Mouse (Mus musculus) olfactory bulb, adult 2 months (tissue): ENCODE data around the gene Tmem117.

Experiments used
- CTCF ChIP-seq: fragments of 200-500 bp; IDR thresholded peaks from 2 replicates; pipeline ENCODE4 v1.5.1; 2012; ENCODE audit warnings: low read depth, mild to moderate bottlenecking, low read length, moderate library complexity; ENCODE audit not compliant: insufficient read depth
- POLR2A ChIP-seq: fragments of 200-500 bp; IDR thresholded peaks from 2 replicates; pipeline ENCODE4 v1.6.1; 2012; ENCODE audit warnings: mild to moderate bottlenecking, low read depth, low read length, moderate library complexity; ENCODE audit not compliant: insufficient read depth

DNA sequence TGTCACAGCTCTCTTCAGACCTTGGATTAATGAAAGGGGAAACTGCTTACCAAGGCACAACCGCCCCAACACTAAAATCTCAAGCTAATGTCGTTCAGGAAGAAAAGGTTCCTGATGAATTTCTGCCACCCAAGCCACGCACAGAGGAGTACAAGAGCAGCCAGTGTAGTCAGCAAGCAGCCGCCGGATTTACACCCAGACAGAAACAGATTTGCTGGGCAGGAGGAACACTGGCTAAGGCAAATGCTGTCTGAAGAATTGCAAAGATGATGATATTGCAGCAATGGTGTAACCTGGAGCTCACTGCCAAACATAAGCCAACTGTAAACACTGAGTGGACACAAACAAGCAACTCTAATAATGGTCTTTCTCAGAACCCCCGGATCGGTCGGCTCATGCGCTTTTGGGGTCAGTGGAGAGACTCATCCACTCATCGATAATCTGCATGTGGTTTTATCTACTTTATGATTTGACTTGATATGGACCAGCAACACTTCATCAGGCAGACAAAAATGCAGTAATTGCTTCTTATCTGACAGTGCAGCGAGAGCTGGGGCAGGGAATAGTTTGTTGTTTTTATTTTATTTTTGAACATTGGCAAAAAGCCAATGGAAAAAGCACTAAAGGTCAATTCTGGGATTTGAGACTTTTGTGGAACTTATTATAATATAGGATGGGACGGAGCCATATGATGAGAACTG is 509.8 kb downstream of the Tmem117 start:
- no peak for TF ChIP-seq CTCF
- TF ChIP-seq POLR2A = no peak
